ENCODE assay signal across 20 mouse cellular contexts in the genomic region with DNA sequence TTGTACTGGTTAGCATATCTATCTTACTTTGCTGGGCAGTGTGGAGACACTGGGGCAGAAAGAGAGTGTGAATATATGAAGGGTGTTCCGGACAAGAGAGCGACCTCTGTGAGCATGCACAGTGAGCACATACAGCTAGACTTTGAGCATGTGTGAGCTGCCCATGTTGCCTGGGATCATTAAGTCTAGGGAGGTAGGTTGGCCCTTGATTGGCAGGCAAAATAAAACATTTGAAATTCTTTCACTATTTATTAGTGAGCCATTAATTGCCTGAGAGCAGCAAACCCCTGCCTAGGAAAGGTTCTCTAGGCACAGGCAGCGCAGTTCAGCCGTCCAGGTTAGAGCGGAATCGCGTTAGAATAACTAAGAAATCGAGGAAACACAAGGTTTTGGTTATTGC.
DNase-seq lines count a peak whose midpoint lies in the region; ATAC-seq and TF ChIP-seq lines count a peak whose summit lies in the region.
"Had no signal": no experiment of that assay in that cellular context is flagged by ENCODE, and none has a peak within 500 bp of the region (broad histone marks: within the 10 kb centered on the region; RNA-seq: fewer than 3 reads in every experiment).

No protein-coding gene starts in this region.

- DNase-seq in heart, adult 11 months, result peak; percentile 22
- DNase-seq in heart, postnatal 14 days, result no peak
- DNase-seq in kidney, adult 9 months, result peak; percentile 84
- peak; percentile 51 for DNase-seq in kidney, postnatal 0 days (ENCODE audit: low spot score)
- DNase-seq in kidney, postnatal 36 days, result peak; percentile 49 to 74
- DNase-seq in cerebellum, adult 8-10 months, result no peak
- DNase-seq in cerebellum, adult 9-10 months, result no peak
- no peak for DNase-seq in gastrocnemius, postnatal 14 days
- DNase-seq: adrenal gland, postnatal 10 days; B cell, adult 2 months; cerebellum, adult 11-12 months; cerebellum, postnatal 10 days; embryo, embryonic 11 days had no signal

- H3K4me3 ChIP-seq in kidney, postnatal 0 days (replicated peaks; ENCODE audit: low read depth, low read length), result no peak overlapping the region
- H3K4me3 ChIP-seq: embryonic facial prominence, embryonic 12.5 days; forebrain, embryonic 15.5 days; heart, embryonic 15.5 days; hindbrain, embryonic 10.5 days had no signal

- no peaks in the 10 kb centered on the region for H3K36me3 ChIP-seq in kidney, postnatal 0 days (ENCODE audit: insufficient read depth, low read length)
- H3K36me3 ChIP-seq: embryonic facial prominence, embryonic 12.5 days; forebrain, embryonic 15.5 days; G1E; heart, embryonic 15.5 days; hindbrain, embryonic 10.5 days had no signal

- intact Hi-C loops in heart, postnatal 14 days (cut with DNase I), result loop anchor here (5.0 kb wide), 1 partner anchor 32 kb away; no protein-coding TSS in a partner anchor
- intact Hi-C loops in gastrocnemius, postnatal 14 days (cut with DNase I; ENCODE audit: low total_unique reads), result no loop called here

- no peaks in the 10 kb centered on the region for H3K9me3 ChIP-seq in kidney, postnatal 0 days (replicated peaks; ENCODE audit: low read length)
- H3K9me3 ChIP-seq: embryonic facial prominence, embryonic 12.5 days; forebrain, embryonic 15.5 days; heart, embryonic 15.5 days; hindbrain, embryonic 10.5 days had no signal

- no peak overlapping the region for H3K9ac ChIP-seq in kidney, postnatal 0 days (ENCODE audit: low read depth, low read length)
- H3K9ac ChIP-seq: embryonic facial prominence, embryonic 12.5 days; forebrain, embryonic 15.5 days; heart, embryonic 15.5 days; hindbrain, embryonic 14.5 days had no signal

- TF ChIP-seq CTCF in kidney, postnatal 0 days (IDR thresholded peaks at IDR 0.05; ENCODE audit: low read depth), result no peak

- peak overlapping the region; percentile 79 for H3K27ac ChIP-seq in kidney, postnatal 0 days
- H3K27ac ChIP-seq: embryonic facial prominence, embryonic 12.5 days; forebrain, embryonic 15.5 days; heart, embryonic 15.5 days; hindbrain, embryonic 10.5 days; hindbrain, embryonic 14.5 days had no signal

- no peak overlapping the region for H3K4me2 ChIP-seq in kidney, postnatal 0 days (ENCODE audit: low read length)
- H3K4me2 ChIP-seq: embryonic facial prominence, embryonic 12.5 days; forebrain, embryonic 15.5 days; heart, embryonic 15.5 days; hindbrain, embryonic 14.5 days had no signal

- 63% methylated on average over 8 of the region's 8 CpGs for WGBS in kidney, postnatal 0 days

- peaks cover 29% of the 10 kb centered on the region; the same call in 1 of the 2 replicates for H3K4me1 ChIP-seq in kidney, postnatal 0 days (replicated peaks; ENCODE audit: insufficient read depth, low read length)

- no peaks in the 10 kb centered on the region for H3K27me3 ChIP-seq in kidney, postnatal 0 days (ENCODE audit: insufficient read depth, low read length)
- H3K27me3 ChIP-seq: embryonic facial prominence, embryonic 12.5 days; forebrain, embryonic 15.5 days; heart, embryonic 15.5 days had no signal

- peak; percentile 84 for ATAC-seq in kidney, postnatal 0 days (replicated peaks; ENCODE audit: low FRiP score, low read depth)
- ATAC-seq: CD4-positive, CD25-positive, alpha-beta regulatory T cell, adult 4 months; forebrain, embryonic 15.5 days had no signal

Comparison
In these comparisons a context has a peak if more than half of its experiments do, and no peak if none do; other contexts are left out.
1. DNase-seq: peak in heart, adult 11 months (single experiment), kidney, adult 9 months (single experiment), kidney, postnatal 0 days (single experiment) and kidney, postnatal 36 days (2 of 2); none in heart, postnatal 14 days (0 of 2), cerebellum, adult 8-10 months (single experiment), cerebellum, adult 9-10 months (single experiment) and gastrocnemius, postnatal 14 days (single experiment).